Mouse (Mus musculus) adrenal gland, adult 18-20 months (tissue): ENCODE measurements around the gene Dpysl5. TPM values are rescaled to one million over a fixed set of nuclear protein-coding genes. Genes with fewer than 3 reads are reported as not detected.
"Not testable (repeated sequence)": the region's sequence is repeated elsewhere in the genome, so short reads cannot be mapped to it uniquely, and the experiment has no call there.

Experiments used
- DNase-seq, 2 experiments: peaks; one replicate each; pipeline ENCODE4 v3.0.0; 2021 to 2022; ENCODE audit warnings: low spot score in 2 of 2
- long read RNA-seq, 2 experiments: library from polyadenylated mRNA; stranded (forward); transcript quantifications; one replicate each; pipeline ENCODE4 v2.0.0; 2021
- total RNA-seq, 2 experiments: library from RNA; stranded (reverse); gene quantifications; 1 replicate in 1 of 2; 2 replicates in 1 of 2; pipeline ENCODE4 v1.2.3; 2021

The Dpysl5 gene
- 1 to 10 TPM; 1.7 to 1.8 TPM for total RNA-seq
- long read RNA-seq, experiment 1, result 0 reads
- long read RNA-seq, experiment 2, result 0 reads

- peak; percentile 50 to 51 for DNase-seq
These were observed at the start of gene Dpysl5 for GRCm38 (mm10) chr5:30711147-30712001. Gene Dpysl5 (plus strand): TSS chr5:30711564.

- no peak for DNase-seq
These were observed 46.0 kb upstream of the Dpysl5 start for GRCm38 (mm10) chr5:30665360-30665759.

- no peak for DNase-seq
These were observed 45.4 kb upstream of the Dpysl5 start for GRCm38 (mm10) chr5:30665968-30666367.

GRCm38 (mm10) chr5:30666391-30667195 is 44.8 kb upstream of the Dpysl5 start, which contains the start of gene Cenpa:
Gene Cenpa (plus strand): TSS chr5:30666777.
- DNase-seq, result peak; percentile 66 to 73

GRCm38 (mm10) chr5:30667215-30667614 is 44.1 kb upstream of the Dpysl5 start:
- DNase-seq, result no peak

GRCm38 (mm10) chr5:30667686-30668085 is 43.7 kb upstream of the Dpysl5 start:
- no peak for DNase-seq

- no peak for DNase-seq
These were observed 42.5 kb upstream of the Dpysl5 start for GRCm38 (mm10) chr5:30668637-30669495.

- no peak for DNase-seq
These were observed 41.9 kb upstream of the Dpysl5 start for GRCm38 (mm10) chr5:30669496-30669830.

- DNase-seq, result no peak
These were observed 41.3 kb upstream of the Dpysl5 start for GRCm38 (mm10) chr5:30670091-30670490.

- DNase-seq, result no peak
These were observed 37.4 kb upstream of the Dpysl5 start for GRCm38 (mm10) chr5:30674001-30674400.

GRCm38 (mm10) chr5:30676800-30677199 is 34.6 kb upstream of the Dpysl5 start:
- DNase-seq, result no peak

- not testable (repeated sequence) for DNase-seq
These were observed 33.3 kb upstream of the Dpysl5 start for GRCm38 (mm10) chr5:30678069-30678468.

GRCm38 (mm10) chr5:30678722-30679296 is 32.6 kb upstream of the Dpysl5 start:
- no peak for DNase-seq

- DNase-seq, result no peak
These were observed 31.8 kb upstream of the Dpysl5 start for GRCm38 (mm10) chr5:30679593-30679992.

- DNase-seq, result no peak
These were observed 29.4 kb upstream of the Dpysl5 start for GRCm38 (mm10) chr5:30681970-30682369.

GRCm38 (mm10) chr5:30682967-30683600 is 28.3 kb upstream of the Dpysl5 start:
- no peak for DNase-seq

- no peak for DNase-seq
These were observed 27.4 kb upstream of the Dpysl5 start for GRCm38 (mm10) chr5:30683993-30684392.

- DNase-seq, result no peak
These were observed 24.6 kb upstream of the Dpysl5 start for GRCm38 (mm10) chr5:30686781-30687180.

- DNase-seq, result no peak
These were observed 10.9 kb upstream of the Dpysl5 start for GRCm38 (mm10) chr5:30700361-30701000.

GRCm38 (mm10) chr5:30701373-30701772 is 10.0 kb upstream of the Dpysl5 start:
- DNase-seq, result not testable (repeated sequence)
